Mouse (Mus musculus) adrenal gland, adult (tissue): ENCODE data around the gene Ptpn3.

Source experiments
- DNase-seq, 2 experiments: peaks; one replicate each; pipeline ENCODE4 v3.0.0; 2022 to 2023; ENCODE audit warnings: low spot score in 1 of 2; ENCODE audit not compliant: inconsistent age in 2 of 2

The Ptpn3 gene

DNA sequence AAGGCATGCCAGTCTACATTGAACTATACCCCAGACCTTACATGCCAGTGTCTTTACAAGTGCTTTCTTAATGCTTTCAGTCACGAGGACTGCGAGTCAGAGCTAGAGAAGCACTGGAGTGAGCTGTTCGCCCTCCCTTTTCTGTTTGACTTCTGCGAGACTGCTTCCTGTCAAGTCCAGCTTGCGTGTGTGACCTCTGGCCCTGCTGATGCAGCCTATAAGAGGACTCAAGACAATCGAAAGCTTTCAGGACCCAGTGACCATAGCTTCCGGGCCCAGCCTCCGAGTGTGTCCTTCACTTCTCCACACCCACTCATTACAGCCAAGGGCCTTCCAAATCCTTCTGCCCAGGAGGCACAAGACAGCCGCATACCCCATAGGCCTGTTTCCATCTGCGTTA is 126.3 kb downstream of the Ptpn3 start:
- peak in 1 of 2 experiments; percentile 33 for DNase-seq

DNA sequence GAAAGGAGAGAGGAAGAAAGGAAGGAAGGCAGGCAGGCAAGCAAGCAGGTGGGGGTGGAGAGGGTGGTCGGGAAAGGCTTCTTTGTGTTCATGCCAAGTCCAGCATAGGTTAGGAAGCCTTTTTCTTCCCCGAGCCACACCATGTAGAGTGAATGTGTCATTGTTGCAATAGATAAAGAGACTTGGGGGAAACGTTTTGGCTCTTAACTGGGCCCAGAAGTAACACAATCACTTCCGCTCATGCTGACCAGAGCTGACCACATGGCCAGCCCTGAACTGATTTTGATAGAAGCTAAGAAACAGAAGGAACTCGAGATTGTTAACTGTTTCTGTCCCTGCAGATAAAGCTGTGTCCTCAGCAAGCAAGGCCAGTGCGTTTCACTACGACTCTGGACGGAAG is 128.8 kb downstream of the Ptpn3 start:
- no peak for DNase-seq

DNA sequence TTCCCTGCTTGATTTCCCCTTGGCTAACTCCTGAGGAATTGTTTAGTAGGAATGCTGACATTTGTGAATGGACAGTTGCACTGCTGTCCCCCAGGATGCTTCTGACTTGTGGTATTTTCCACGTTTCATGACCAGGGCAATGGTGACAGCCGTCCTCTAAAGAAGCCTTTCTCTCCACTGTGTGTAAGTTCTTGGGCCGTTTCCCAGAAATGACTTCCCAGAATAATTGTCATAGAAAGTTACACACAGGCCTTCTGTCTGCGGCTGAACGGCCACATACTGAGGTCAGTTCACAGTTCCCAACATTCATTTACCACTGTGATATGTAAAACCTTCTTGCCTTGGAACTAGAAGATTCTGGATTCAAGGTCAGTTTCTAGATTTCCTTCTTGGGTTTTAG is 129.8 kb downstream of the Ptpn3 start:
- peak in 1 of 2 experiments; percentile 66 for DNase-seq

DNA sequence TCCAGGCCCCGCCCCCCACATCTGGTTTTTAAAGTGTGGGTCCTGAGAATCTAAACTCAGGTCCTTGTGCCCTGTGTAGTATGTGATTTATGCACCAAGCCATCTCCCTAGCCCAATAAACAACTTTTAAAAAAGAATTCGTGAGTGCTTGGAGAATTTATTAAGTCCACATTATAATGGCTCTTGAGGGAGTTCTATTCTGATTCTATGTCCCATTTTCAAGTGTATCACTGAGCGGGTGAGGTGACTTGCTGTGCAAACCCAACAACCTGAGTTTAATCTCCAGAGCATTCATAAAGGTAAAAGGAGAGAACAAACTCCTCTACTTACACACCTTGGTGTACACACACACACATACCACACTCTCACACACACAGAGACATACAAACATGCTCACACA is 133.0 kb downstream of the Ptpn3 start:
- no peak for DNase-seq

DNA sequence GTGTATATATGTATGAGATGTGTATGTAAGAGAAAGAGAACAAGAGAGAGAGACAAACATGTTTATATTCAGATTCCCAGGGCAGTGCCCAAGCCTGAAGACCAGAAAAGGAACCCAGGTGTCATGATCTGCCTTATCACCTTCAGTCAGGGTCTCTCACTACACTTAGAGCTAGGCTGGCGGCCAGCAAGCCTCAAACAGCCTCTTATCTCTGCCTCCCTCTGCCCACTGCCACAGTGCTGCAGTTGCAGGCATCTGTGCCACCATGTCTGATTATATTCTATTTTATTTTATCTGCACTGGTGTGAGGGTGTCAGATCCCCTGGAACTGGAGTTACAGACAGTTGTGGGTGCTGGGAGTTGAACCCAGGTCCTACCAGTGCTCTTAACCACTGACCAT is 133.4 kb downstream of the Ptpn3 start:
- no peak for DNase-seq

DNA sequence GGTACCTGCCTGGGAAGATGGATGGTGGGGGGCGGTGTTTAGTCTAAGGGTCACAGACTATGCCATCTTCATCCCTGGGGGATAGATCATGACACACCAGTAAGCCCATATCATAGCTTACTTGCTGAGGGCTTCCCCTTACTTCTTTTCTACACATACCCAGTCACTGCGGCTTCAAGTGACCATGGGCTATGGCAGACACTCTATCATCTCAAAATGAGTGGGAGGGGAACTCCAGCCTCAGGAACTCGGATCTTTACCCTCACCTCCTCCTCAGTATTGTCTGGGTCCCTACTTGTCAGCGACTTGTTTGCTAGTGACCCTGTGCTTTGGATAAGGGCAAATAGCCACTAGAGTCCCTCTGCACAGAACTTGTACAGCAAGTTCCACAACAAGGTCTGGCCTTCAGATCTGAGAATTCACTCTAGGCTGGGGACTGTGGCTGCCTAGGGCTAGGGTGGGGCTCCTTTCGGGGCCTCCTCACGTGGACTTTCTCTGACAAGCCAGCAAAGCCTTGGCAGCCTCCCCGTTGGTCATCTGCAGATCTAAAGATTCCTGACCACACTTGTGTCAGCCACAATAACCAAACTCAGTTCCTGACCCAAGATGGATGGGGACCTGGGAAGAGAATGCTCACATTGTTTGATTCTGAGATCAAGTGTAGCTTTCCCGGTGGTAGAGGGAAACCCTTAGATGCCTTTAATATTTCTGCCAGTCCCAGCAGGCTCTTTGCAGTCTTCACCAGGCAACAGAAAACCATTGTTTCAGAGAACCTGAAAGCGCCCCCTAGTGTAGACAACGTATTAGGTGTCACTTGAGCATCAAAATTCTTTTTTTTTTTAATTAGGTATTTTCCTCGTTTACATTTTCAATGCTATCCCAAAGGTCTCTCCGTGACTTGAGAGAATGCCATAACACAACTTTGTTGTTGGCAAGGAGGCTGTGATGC is 134.4 kb downstream of the Ptpn3 start:
- peak; percentile 22 to 38 for DNase-seq

DNA sequence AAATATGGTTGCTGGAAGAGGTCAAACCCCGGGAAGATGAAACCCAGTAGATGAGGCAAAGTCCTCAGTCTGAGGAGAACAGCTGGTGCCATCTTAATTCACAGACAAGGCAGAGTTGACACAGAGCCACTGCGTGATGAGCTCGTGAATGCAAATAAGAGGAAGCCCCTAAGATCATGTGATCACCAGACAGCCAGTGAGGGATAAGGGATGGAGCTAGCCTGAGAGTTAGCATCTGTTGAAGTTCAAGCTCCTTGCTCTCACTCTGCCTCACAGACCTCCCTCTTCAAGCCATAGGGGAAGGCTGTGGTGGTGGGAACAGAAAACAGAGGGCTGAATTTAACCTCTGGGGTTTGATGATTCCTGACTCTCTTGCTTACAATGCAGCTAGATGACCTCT is 136.0 kb downstream of the Ptpn3 start:
- no peak for DNase-seq

DNA sequence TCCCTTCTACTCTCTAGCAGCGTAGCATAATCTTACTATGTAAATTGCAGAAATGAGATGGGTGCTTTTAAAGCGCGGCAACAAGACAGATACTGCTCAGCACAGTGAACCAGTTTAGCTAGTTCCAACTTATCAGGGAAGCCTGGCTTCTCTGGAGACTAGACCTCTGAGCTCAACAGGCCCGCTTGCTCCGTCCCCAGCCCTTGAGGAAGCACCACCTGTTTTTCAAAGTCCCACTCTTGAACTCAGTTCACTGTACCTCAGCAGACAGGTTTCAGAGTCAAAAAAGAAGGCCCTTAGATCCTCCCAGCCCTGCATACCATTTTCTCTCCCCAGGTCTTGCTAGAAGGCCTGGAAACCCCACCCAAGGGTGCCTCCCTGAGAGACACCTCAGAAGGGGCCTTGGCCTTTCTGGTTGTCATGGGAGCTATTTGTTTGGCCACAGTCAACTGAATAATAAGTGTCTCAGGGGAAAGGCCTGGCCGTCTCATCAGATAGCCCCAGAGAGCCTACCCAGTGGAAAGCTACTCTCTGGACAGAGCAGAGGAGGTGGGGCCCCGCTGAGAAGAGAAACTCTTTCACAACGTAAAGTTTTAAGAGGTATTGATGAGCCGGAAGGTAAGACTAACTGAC is 136.9 kb downstream of the Ptpn3 start:
- peak; percentile 35 to 78 for DNase-seq

DNA sequence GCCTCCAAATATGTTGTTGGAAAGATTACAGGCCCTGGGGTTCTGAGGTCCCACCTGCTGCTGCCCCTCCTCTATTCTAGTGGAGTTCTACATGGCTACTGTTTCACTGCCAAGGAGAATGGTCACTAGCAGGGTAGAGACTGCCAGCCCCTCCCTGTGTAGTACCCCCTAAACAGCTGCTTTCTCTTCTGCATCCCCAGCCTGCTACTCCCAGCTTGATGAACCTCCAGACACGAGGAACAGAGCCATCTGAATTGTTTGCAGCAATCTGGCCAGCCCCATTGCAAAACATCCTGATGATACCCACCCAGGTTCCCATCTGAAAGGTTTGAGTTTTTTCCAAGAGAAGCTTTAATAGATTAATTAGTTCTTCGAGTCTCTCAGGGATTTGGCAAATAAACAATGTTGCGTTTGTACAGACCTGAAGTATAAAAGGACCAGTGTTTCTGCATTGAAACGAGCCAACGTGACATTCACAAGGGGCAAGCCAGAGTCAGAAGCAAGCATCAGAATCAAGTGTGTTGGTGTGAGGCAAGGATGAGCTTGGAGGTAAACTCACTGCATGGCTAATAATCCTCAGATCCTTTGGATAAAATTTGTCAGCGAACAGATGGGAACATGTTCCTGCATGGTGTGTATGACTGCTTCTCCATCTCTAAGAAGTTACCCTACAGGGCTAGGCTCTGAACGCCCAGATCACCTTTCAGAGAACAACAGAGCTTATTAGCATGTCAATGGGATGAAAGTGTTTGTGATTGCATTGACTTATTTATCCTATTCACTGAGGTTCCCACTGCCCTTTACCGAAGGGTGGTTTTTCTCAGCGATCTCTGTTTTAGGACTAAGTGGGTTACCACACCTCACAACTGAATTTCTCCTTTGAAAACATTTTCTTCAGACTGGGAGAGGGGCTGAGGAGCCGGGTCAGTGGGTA is 138.6 kb downstream of the Ptpn3 start:
- DNase-seq, result no peak

DNA sequence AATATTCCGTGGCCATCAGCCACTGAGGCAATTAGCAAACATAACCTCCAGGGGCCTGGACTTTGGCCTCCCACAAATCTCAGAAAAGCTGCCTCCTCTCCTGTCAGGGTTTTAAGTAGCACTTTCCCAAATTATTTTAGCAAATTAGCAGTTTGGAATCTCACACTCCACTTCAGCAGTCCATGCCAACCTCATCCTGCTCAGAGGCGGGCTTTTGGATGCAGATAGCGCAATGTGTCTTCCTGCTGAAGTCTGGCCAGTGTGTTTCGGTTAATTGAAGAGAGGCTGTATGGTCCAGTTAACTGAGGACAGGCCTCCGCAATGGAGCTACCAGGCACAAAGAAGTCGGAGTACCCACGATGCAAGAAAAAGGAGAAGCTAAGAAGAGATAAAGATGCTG is 141.1 kb downstream of the Ptpn3 start:
- DNase-seq, result no peak

DNA sequence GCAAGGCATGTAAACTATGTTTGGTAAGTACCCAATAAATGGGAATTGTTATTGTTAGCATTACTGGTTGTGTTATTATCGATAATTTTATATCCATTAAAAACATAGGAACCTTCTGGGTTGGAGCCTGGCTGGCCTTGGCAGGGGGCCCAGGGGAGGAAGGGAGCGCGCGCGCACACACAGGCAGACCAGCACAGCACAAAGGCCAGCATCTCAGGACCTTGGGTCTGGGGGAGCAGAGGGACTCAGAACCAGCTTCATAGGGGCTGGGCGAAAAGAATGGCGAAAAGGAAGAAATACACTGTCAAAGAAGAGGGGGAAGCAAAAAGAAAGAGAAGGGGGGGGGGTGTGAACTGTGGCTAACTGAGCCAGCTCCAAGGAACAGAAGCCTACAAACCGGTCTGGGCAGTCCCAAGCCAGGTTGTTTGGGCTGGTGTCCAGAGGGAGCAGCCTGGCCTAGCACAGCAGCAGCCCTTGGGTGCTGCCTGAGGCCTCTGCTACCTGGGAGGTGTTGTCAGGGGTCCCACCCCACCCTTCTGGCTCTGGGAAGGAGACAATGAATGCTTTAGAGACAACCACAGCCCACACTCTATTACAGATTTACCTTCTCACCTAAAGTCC is 145.0 kb downstream of the Ptpn3 start:
- no peak for DNase-seq

DNA sequence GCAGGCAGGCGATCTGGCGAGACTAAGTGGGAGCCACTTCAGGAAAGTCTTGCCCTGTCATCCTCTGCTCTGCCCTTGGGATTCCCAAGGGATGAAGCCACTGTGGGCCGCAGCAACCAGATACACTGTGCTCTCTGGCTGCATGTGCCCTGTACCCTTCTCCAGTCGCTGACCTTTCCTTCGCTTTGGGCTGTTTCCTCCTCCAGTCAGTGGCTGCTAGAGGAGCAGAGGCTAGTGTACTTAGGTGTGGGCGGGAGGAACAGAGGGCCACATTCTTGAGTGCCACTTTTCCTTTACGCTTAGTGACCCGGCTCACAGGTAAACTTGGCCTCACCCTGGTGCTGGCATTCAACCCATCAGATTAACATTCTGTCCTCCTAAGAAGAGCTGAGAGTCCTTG is 147.8 kb downstream of the Ptpn3 start:
- peak in 1 of 2 experiments; percentile 45 for DNase-seq

DNA sequence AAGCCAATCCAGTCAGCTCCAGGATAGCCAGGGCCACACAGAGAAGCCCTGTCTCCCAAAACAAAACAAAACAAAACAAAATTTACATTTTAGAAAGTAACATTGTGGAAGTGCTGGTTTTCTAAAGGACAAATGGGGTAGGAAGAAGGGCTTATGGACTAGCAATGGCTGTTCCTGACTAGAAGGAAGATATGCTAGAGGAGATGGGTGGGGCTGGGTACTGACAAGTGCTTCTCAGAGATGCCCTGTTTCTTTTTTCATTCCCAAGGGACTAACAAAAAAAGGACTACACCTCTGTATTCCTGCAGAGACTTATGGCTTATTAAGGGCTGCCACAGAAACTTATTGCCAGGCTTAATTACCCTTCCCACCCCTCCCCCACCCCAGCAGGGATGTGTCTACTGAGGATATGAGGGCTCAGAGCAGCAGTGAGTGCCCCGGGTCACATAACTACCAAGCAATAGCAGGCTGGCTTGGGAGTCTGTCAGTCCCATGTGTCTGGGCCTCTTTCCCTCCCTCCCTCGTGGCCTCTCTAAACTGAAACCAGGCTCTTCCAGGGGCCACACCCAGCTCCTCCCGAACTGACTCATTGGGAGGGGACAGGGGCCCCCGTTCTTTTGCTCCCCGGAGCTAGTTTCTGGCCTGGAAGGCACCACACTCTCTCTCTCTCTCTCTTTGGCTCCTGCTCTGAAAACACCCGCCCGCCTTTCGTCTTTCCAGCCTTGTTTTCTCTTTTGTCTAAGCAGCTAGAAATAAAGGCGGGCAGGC is 148.4 kb downstream of the Ptpn3 start:
- peak; percentile 40 to 67 for DNase-seq

DNA sequence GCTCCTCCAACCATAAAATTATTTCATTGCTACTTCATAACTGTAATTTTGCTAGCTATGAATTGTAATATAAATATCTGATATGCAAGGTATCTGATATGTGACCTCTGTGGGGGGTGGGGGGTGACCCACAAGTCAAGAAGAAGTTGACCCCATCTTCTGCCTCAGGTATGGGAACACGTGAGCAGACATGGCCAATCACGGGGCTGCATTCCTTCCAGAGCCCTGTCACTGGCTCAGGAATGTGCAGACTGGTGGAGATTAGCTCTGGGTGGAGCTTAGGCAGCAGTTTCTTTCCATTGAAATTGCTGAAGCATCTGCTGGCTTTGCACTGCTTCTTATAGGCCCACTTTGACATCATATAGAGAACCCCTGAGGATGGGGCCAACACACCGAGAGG is 153.5 kb downstream of the Ptpn3 start:
- DNase-seq, result no peak

DNA sequence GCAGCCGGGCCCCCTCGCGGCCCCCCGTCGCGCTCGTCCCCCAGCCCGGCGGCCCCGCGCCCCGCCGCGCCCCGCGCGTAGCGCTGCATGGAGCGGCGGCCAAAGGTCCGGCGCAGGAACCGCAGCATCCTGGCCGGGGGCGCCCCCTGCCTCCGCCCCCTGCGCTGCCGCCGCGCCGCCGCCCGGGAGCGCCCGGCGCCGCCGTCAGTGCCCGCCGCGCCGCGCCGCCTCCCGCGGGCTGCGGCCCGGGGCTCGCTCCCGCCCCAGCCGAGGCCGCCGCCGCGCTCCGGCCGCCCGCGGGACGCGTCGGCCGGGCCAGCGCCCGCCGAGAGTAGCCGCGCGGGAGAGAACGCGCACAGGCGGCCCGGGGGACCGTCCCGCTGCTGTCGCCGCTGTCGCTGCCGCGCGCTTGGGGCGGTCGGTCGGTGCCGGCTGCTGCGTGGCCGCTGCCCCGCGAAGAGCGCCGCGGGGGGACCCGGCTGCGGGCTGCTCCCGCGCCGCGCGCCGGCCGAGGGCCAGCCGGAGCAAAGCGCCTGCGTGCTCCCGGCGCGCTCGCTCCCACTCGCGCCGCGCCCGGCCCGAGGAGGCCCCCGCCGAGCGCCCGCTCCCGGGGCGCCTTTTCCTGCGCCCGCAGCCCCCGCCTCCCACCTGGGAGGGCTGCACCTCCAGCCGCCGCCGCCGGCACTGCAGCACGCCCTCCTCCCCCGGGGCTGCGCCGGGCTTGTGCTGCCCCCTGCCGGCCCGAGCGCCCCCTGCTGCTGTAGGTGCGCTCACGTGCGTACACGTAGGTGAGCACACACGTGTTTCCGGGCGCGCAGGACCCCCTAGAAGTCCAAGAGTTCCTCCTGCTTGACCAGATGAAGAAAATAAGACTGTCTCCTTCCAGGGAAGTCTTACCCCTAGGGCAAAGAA is 158.4 kb downstream of the Ptpn3 start, which contains the start of gene Epb41l4b:
Epb41l4b (minus strand) TSS at position 412 of the 912 bp plus-strand sequence.
- DNase-seq, result peak; percentile 76 to 91

DNA sequence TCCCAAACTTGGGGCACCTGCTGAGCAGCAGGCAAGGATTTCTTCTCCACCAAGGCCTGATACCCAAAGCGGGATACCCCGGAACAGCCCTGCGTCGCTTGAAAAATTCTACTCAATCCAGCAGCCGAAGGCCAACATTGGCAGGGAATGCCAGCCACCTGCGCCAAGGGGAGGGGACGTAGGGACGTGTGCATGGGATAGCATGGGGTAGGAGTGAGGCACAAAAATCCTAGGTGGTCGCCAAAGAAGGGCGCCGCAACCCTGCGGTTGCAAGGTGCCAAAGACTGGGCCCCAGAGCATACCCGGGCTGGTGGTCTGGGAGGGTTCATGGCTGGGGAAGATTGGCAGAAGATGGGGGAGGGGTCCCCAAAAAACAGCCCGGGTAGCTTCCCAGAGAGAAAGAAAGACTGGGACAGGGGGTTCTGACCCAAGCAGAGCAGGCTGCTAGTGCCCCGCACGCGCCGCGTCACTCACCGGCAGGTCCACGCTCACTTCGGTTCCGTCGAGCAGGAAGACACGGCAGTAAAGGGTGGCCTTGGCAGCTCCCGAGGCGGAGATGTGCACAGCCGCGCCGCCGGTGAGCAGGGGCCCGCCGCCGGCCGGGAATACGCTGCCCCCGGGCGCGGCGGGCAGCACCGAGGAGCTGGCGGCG is 159.1 kb downstream of the Ptpn3 start:
- DNase-seq, result peak; percentile 25 to 70

DNA sequence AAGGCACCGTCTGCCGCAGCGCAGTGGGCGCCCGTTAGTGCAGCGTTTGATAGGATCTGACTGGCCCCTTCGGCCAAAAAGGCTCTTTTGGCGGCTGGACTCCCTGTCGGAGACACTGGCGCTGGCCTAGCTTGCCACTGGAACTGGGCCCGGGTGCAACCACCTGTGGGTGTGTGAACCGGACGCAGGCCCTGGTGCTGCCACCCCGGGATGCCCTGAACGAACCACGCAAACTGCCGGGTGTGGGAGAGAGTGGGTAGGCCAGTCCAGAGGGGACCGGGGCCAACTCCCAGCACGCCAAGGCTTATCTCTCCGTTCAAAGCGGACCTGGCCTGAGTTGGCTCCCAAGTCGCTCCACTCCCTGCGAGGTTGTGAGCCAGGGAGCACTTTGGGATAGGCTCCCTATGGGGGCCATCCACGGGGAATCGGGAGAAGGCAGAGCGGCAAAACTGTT is 159.7 kb downstream of the Ptpn3 start:
- peak in 1 of 2 experiments; percentile 39 for DNase-seq

DNA sequence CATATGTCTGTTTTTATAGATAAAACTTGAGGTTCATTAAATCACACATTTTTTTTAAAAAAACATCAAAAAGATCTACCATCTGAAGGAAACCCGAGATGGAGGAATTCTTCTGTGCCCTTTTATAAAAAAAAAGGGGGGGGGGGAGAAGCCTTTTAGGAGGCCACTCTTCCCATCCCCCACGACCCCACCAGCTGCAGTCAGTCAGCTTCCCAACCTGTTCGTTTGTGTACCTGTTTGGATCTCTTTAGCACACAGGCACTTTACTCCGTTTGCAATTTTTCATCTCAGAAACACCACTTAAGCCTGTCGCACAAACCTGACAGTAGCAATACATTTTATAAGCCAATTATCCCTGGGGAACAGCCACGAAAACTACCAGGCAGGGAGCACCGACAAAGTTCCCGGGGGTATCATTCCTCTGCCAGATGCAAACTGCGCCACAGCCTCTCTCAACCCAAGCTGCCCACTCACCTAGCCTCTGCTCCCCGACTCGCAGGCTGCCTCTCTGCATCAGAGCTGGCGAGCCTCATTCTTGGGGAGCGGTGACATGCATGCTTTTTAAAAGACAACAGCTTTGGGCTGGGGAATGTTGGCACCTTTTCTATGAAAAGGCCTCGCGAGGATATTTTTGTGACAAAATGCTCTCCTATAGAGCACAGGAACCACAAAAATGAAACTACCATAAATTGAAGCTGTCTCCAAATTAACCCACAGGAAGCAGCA is 160.5 kb downstream of the Ptpn3 start:
- no peak for DNase-seq
